Mouse (Mus musculus): Measurements from ENCODE around the gene F12.

The F12 gene

DNA sequence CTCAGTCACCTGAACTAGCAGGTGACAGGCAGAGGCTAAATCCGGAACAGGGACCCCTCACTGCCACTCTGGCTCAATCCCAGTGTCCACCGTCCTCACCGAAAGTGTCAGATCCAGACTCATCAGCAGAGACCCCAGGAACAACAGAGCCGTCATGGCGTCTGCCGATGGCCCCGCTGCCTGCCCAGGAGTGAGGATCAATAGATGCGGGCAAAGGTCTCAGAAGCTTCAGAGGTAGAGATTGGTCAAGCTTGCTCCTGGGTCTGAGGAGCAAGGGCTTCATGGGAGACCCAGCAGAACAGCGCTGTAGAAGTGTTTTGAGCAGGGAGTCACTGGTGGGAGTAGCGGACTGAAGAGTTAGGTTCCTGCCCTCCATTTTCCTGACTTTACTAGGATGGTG is at the start of gene F12:
TSS of gene F12 (minus strand) at position 181 of the 400 bp plus-strand sequence.
- DNase-seq (ENCODE audit: low spot score) = no peak

DNA sequence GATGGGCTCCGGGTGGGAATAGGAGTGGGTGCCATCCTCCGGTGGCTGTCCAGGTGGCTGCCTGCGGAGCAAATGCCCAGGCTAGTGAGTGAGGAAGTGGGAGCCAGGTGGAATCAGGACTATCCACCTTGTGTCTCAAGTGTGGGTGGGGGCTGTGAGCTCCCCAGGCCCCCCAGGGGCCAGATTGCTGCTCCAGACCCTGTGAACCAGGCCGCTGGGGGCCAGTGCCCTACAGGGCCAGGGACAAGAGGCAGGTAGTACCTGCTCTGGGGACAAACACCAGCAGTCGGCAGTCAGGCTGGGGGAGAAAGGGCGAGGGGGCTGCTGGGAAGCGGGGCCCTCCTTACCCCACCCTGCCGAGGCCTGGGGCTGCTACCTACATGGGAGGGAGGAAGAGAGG is 49.7 kb upstream of the F12 start:
- DNase-seq (ENCODE audit: low spot score) = no peak

DNA sequence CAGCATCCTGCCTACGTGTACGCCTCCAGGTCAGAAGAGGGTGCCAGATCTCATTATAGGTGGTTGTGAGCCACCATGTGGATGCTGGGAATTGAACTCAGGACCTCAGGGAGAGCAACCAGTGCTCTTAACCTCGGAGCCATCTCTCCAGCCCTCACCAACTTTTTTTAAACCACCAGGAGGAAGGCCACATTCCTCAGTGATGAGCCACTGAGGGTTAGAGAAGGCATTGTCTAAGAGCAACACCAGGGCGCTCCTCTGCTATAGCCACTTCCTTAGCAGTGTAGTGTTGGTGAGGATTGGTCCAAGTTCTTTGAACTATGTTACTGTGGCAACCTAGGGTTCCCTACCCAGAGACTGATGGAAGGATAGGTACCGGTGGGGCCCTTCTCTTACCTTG is 49.2 kb upstream of the F12 start:
- DNase-seq (ENCODE audit: low spot score) = no peak

DNA sequence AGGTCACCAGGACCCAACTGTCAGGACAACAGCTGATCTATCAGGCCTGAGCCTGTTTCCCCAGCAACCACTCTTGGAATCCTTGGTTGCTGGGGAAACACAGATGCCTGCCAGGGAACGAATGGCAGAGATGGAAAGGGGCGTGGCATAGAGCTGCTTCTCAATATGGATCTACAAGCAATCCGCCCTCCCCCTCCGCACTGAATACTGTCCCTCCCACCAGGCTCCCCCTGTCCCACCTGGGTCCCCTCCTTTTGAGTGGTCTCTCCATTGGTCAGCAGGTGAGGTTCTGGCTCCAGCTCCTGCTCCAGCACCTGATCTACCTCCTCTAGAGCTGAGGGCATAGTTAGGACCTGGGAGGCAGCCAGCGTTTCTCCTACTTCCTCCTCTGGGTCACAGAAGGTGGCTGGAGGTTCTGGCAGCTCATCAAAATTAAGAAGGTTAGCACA is 48.1 kb upstream of the F12 start:
- DNase-seq (ENCODE audit: low spot score) = no peak

DNA sequence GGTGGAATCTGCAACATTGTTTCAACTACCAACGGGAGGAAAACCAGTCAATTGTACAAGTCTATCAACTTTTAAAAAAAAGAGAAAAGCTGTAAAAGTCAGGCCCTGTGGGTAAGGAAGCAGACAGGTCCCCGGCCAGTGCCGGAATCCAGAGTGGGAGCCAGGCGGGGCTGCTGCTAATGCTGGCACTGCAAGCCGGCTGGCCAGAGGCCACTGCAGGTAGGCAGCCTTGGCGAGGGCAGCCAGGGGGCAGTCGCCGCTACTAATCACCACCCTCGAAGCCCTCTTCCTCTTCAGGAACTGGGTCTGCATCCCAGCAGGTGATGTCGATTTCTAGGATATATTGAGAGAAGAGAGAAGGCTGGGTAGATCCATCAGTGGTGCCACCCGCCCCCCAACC is 47.4 kb upstream of the F12 start:
- DNase-seq (ENCODE audit: low spot score) = no peak

DNA sequence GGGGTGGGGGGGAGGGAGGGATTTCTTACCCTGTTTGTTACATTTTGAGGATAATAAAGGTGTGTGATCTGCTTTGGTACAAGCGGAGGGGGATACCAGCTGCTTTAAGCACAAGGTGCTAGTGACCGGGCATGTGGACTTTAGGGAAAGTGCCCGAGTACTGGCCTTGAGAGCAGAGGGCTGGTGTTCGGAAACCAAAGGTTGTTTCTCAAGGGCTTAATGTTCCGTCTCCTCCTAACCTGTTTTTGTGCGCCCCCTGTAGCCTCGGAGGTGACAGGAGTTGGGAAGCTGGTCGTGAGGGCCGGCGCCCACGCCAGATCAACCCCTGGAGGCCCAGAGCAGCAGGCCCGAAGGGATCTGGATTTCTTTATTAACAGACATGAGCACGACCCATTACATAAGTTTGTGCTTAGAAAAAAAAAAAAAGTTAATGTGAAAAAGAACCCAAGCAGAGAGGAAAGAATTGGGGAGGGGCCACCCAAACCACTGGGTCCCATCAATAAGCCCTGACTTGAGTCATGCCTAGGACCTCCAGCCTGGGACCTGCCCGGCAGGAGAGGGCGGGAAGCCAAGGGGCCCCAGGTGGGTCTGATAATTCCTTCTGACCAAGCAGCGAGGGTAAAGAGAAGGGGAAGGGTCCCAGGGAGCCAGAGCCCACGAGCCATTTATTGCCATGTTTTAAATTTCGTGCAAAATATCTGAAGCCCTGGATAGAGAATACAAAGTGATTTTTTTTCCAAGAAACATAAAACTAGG is 46.7 kb upstream of the F12 start:
- no peak for DNase-seq (ENCODE audit: low spot score)

DNA sequence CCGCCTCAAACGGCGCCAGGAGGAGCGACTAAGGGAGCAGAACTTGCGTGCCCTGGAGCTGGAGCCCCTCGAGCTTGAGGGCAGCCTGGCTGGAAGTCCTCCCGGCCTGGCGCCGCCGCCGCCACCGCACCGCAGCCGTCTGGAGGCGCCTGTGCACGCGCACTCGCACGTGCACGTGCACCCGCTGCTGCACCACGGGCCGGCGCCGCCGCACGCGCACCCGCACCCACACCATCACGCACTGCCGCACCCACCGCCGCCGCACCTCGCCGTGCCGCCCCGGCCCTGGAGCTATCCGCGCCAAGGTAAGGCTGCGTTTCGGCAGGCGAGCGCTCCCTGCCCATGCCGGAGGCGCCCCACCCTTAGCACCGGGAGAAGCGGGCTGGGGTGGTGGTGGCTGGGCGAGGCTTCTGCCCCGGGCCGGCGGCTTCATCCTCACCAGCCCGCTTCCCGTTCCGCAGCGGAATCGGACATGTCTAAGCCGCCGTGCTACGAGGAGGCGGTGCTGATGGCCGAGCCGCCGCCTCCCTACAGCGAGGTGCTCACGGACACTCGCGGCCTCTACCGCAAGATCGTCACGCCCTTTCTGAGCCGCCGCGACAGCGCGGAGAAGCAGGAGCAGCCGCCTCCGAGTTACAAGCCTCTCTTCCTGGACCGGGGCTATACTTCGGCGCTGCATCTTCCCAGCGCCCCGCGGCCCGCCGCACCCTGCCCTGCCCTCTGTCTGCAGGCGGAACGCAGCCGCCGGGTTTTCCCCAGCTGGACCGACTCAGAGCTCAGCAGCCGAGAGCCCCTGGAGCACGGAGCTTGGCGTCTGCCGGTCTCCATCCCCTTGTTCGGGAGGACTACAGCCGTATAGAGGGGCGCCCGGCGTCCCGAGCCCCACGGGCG is 45.8 kb upstream of the F12 start:
- DNase-seq (ENCODE audit: low spot score) = no peak

DNA sequence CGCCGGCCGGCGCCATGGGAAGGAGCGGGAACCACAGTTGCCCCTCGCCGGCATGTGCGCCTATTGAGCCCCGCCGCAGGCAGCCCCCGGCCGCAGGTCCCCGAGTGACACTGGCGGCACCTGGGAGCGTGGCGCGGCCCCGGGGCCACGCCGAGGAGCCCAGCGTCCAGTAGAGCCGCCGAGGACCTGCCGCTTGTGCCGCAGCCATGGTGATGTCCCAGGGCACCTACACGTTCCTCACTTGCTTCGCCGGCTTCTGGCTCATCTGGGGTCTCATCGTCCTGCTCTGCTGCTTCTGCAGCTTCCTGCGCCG is 45.2 kb upstream of the F12 start:
- no peak for DNase-seq (ENCODE audit: low spot score)

DNA sequence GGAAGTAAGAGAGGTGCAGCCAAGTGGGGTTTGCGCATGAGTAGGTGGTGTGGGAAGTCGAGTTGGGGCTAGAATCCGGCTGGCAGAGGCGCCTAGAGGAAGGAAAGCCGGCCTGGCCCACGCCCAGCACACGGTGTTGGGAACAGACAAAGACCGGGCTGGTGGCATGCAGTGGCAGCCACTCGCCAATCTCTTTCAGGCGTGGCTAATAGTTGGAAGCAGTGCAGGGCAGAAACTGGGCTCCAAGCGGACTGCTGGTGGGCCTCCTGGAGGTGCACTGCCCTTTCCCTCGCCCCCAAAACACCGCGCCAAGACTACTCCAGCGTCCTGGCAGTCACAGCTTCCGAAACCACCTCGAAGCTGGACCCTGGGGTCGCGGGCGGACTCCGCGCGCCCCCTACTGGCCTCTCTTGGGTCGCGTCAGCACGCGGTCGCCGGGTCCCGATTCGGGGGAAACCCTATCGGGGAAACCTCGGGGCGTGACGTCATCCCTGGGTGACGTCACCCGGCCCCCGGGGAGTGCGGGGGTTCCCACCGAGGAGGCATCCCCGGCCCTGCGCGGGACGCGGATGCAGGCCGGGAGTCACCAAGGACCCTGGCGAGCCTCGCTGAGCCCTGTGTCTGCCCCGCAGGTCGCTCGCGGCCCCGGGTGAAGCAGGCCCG is 44.7 kb upstream of the F12 start:
- peak; percentile 64 for DNase-seq (ENCODE audit: low spot score)

DNA sequence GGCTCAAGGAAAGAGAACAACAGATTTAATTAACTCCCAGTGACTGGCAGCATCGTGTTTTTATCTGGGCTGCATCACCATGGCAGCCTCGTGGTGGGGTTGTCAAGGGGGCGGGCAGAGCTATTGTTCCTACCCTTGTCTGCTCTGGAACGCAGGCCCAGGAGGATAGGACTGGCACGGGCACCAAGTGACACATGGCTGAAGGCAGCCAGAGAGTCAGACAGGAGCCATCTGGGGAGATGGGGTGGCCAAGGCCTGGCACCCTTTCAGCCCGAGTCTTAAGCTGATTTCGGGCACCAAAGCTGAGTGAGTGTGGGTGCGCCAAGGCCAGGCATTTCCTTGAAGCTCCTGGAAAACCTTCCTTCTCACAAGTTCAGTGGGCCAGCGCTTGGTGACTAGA is 43.8 kb upstream of the F12 start:
- no peak for DNase-seq (ENCODE audit: low spot score)

DNA sequence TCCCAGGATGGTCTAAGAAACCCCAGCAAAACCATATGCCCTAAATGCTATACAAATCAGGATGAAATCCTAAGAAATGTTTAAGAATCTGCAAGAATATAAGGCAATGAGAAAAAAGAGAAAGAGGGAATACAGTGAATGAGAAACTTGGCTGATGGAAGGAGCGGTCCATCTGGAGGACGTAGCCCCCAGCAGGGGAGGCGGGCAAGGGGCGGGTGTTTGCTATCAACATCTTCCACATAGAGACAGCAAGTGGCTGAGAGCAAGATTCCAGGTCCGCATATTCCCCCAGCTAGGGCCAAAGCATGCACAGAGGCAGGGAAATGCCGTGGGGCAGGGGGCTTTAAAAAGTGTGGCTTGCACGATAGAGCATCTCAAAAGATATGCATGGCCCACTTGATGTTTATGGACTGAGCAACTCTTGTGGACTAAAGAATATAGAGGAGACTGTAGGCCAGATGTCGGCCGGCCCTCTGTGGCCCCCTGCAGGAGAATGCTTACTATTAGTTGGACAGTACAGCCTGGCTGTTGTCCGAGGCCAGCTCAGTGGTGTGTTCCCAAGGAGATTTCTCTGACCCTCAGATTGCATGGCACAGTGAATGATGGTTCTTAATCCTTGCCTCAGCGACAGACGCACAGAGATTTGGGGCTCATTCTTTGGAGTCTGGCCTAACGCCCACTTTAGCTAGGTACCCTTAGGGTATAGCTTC is 42.4 kb upstream of the F12 start:
- DNase-seq (ENCODE audit: low spot score) = peak; percentile 50

DNA sequence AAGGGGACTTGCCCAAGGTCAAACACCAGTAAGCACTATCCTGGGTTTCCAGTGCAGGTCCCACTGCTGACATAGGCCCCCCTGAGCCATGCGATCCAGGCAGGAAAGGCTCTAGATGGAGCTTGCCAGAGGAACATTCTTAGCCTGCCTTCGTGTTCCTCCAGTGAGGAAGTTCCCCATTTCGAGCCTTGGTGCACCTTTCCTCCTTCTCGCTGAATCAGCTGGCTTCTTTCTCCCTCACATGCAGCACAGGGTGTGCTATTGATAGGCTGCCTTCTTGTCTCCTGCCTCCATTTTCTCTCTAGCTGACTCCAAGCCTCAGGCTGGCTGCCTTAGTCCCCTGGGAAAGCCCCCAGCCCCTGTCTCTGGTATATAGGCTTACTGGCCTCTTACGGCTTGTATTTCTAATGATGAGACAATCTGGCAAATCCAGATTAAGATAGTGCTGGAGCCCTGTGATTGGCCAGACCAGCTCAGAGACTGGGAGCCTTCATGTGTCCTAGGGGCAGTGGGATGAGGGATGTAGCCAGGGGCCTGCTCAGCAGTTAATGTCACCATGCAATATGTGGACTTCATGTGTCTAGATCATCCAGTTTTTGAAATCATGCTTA is 39.3 kb upstream of the F12 start:
- no peak for DNase-seq (ENCODE audit: low spot score)

DNA sequence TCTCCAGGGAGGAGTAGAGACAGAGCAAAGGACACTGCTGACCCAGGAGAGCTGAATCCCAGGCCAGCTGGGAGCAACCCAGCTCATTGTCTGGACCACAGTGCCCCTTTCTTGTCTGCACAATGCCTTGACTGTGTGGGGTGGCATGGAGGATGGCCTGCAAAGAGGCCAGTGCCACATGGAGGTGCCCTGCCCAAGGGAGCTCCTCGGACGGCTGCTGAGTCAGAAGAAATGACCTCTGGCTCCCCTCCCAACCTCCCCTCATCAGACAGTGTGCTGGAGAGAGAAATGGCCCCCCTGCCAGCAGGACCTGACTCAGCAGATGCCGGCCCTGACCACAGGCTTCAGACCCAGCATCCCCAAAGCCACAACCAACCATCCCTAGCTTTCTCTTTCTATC is 38.6 kb upstream of the F12 start:
- DNase-seq (ENCODE audit: low spot score) = no peak

DNA sequence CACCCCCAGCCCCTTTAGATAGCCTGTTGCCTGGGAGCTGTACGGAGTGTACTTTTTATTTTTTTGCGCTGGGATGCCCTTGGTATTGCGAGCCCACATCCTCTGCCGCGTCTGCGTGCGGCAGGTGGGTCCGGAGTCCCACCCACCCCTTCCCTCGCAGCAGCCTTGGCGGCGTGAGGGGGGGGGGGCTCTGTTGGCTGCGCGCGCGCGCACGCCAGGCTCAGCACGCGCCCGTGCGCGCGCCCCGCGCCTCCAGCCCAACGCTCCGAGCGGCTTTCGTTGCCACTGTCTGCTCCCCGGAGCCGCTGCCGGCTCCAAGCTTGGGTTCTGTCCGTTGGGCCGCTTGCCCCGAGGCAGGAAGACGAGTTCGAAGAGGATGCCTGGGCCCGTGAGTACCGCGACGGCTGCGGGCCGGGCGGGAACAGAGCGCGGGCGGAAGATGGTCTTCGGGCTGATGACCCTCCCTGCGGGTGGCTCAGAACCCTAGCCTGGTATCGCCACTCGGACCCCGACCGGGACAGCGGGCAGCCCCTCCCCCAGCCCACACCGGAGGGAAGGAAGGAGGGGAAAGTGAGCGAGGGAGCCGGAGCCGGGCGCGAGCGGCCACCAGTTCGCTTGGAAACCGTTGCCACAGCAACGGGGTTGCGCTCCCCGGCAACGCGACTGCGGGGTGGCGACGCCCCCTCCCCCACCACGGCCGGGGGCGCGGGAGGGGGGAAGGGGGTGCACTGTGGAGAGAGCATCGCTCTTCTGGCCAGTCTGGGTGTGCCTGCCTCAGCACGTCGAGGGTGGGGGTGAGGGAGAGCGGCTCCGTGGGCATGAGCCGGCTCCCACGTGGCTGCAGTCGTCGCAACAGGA is 37.7 kb upstream of the F12 start, which contains the start of gene Prr7:
TSS of gene Prr7 (plus strand) at position 241 of the 858 bp plus-strand sequence.
- no peak for DNase-seq (ENCODE audit: low spot score)

DNA sequence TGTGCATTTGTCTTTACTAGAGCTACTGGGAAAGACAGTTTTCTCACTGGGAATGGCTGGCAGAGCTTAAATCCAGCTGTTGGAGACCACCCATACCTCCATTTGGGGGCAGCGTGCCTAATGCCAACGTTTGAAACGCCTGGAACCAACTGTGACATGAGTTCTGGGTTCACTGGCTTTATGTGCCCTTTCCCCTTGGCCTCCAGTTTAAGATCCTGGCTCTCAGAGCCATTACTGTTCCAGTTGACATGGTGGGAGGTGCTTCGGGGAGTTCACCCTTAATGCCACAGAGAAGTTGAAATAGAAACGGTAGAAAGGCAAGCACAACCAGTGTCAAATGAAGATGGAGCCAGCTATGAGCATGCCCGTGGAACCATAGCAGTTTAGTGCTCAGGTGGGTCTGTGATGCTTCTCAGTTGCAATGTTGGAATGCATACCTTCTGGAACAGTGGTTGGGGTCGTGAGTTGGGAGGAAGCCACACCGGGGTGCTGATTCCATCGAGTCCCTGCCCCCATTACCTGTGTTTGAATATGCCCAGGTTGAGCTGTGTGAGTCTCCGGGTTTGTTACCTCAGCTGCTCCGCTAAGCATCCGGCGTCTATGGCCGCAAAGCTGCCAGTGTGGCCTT is 36.9 kb upstream of the F12 start:
- DNase-seq (ENCODE audit: low spot score) = no peak

DNA sequence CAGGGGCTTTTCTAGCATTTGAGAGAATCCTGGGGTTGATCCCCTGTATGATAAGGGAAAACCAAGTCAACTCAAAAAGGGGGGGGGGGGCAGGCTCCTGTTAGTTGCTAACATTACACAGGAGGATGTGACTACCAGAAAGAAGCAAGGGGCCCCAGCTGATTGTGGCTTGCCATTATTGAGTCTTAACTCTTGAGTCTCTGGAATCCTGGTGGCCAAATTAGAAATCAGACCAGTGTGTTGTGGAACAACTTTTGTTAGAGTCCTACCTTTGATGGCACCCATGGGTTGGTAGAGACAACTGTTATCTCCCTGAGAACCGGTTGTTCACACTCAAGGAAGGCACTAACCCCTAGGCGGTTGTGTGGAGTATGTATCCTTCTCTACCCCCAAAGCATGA is 36.4 kb upstream of the F12 start:
- no peak for DNase-seq (ENCODE audit: low spot score)

DNA sequence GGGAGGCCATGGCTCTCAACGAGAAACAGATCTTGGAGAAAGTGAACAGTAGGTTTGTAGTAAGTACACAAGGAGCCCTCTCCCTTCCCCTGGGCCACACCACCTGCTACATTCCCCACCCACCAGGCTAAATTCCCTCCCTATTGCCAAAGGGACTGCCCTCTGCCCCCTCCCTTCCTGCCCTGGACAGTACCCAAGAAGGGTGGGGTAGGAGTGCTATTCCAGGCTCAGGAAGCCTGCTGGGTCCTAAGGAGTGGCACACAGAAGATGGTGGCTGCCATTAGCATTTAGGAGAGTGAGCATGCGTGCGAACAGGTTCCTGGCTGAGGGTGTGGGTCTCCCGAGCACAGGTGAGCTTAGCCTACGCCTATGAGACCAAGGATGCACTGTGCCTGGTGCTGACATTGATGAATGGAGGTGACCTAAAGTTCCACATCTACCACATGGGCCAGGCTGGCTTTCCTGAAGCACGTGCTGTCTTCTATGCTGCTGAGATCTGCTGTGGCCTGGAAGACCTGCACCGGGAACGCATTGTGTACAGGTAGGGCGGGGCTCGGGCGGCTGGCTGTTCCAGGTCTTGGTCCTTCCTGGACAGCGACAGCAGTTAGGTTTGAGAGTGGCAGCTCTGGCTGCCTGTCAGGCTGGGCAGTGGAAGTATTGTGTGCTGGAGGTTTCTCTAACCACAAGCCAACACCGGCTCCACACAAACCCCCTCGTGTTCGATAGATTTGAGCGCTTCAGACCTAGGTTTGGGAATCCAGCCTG is 25.4 kb upstream of the F12 start:
- no peak for DNase-seq (ENCODE audit: low spot score)

DNA sequence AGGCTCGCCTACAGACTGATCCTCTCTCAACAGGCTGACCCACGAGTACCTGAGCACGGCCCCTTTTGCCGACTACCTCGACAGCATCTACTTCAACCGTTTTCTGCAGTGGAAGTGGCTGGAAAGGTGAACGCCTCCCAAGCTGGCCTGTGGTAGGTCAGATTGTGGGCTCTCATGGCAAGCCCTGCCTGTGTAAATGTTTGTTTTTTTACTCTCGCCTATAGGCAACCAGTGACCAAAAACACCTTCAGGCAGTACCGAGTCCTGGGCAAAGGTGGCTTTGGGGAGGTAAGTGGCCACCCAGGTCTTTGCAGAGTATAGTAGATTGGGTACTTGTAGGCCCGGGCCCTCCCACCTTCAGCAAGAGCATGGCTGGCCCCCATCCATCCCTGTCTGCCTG is 24.7 kb upstream of the F12 start:
- no peak for DNase-seq (ENCODE audit: low spot score)

DNA sequence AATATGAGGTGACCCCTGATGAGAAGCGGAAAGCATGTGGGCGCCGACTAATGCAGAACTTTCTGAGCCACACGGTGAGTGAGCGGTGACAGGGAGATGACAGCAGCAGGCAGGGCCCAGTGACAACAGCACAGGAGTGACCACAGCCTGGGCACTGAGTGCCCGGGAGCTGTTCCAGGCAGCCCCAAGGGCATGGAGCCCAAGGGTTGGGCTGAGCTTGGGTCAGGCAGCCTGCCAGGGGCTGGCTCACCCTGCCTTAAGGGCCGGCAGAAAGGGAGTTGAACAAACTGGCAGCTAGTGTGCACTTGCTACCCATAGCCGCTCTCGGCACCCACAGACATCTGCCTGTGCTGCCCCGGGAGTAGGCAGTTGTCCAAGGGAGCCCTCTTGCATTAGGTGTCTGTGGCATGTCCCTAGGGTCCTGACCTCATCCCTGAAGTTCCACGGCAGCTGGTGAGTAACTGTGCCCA is 24.0 kb upstream of the F12 start:
- DNase-seq (ENCODE audit: low spot score) = peak; percentile 67

All from ovary, adult 18-20 months (tissue).